Mouse (Mus musculus): Measurements from ENCODE around the gene Slc30a2.

GRCm38 (mm10) chr4:134355841-134356452, 13.0 kb downstream of the Slc30a2 start:
- no peak for TF ChIP-seq CTCF (IDR thresholded peaks at IDR 0.05; ENCODE audit: low read depth)
- no peak for TF ChIP-seq EP300 (IDR thresholded peaks at IDR 0.05; ENCODE audit: low read depth)
